Mouse (Mus musculus): ENCODE results near the gene Fam20a. TPM values are rescaled to one million over a fixed set of nuclear protein-coding genes. Genes with fewer than 3 reads are reported as not detected.
A peak's percentile ranks its signal among the peaks of the same experiment; 100 is the strongest.

Fam20a gene
- polyA plus RNA-seq, 1 experiment from 2014 or later: 2.3 TPM

DNA sequence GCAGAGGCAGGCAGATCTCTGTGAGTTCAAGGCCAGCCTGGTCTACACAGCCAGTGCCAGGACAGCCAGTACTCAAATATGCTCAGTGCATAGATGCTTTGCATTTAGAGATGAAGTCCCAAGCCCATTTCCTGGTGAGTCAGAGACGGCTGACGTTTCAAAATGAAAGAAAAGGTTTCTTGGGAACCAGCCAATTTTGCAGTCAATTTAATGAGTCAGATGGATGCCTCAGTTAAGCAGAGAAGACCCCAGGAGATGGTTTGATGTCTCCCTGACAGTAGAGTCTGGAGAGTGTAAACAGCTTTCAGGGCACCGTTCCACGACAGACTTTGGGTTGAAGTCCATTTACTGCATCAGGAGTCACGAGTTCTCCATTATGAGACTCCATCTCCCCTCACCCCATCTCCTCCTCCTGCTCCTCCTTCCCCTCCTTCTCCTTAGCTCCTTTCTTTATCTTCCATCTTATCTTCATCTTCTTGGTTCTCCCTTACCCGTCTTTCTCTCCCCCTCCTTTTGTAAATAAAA, 86.1 kb downstream of the Fam20a start:
- no peaks in the 10 kb centered on the region for H3K36me3 ChIP-seq
- no peaks in the 10 kb centered on the region for H3K4me1 ChIP-seq (replicated peaks)
- H3K27ac ChIP-seq: no peak overlapping the region
- H3K4me3 ChIP-seq (replicated peaks): no peak overlapping the region
- no peaks in the 10 kb centered on the region for H3K9me3 ChIP-seq
- no peak overlapping the region for H3K4me2 ChIP-seq (replicated peaks)
- 37% methylated on average over 6 of the region's 6 CpGs for WGBS
- ATAC-seq: no peak
- H3K27me3 ChIP-seq (replicated peaks): no peaks in the 10 kb centered on the region
- H3K9ac ChIP-seq: no peak overlapping the region

DNA sequence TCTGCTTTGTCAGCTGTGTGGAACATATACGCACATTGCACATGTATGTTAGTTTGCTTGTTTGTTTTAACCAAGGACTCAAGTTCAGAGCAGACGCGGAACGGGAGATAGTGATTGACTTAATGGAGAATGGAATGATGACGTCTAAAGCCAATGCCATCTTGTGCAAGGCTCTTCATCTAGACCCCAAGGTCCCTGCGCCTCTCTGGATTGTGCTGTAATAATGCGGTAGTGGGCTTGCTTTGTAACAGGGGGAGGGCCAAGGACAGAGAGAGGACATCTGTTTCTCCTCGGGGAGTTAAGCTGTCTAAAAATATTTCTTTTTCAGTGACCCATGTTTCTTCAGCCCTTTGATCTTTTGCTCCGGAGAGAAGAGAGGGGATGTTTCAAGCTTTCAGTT, 87.2 kb downstream of the Fam20a start:
- no peak overlapping the region for H3K4me3 ChIP-seq (replicated peaks)
- no peaks in the 10 kb centered on the region for H3K9me3 ChIP-seq
- no peak overlapping the region for H3K27ac ChIP-seq
- H3K4me1 ChIP-seq (replicated peaks): no peaks in the 10 kb centered on the region
- no peaks in the 10 kb centered on the region for H3K27me3 ChIP-seq (replicated peaks)
- no peaks in the 10 kb centered on the region for H3K36me3 ChIP-seq
- H3K4me2 ChIP-seq (replicated peaks): no peak overlapping the region
- 71% methylated on average over 9 of the region's 9 CpGs for WGBS
- ATAC-seq: no peak
- no peak overlapping the region for H3K9ac ChIP-seq

DNA sequence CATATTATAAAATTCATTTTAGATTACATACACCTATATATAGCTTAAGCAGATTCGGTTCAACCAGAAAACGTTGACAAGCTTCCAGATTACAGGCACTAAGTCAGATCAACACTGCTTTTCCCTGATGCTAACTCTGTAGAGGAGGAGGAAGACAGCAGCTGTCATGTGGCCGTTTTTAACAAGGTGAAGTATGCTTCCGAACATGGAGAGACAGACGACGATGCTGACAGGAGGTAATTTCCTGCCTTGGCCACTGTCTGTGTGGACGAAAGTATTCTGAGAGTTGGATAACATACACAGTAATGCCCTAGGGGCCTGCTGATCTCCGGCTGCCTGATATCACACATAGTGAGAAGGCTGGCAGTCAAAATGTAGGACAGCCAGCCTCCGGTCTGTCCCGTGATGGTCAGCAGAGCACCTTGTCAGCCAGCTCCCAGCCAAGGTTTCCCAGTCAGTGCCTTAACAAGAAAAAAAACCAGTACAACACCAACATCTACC, 93.0 kb downstream of the Fam20a start:
- Histone ChIP-seq H3K27ac (no peak overlapping the region), H3K4me3 (replicated peaks) (no peak overlapping the region), H3K36me3 (no peaks in the 10 kb centered on the region), H3K4me2 (replicated peaks) (no peak overlapping the region), H3K27me3 (replicated peaks) (no peaks in the 10 kb centered on the region), H3K9me3 (no peaks in the 10 kb centered on the region), H3K4me1 (replicated peaks) (no peaks in the 10 kb centered on the region), H3K9ac (no peak overlapping the region)
- 53% methylated on average over 10 of the region's 10 CpGs for WGBS
- no peak for ATAC-seq

DNA sequence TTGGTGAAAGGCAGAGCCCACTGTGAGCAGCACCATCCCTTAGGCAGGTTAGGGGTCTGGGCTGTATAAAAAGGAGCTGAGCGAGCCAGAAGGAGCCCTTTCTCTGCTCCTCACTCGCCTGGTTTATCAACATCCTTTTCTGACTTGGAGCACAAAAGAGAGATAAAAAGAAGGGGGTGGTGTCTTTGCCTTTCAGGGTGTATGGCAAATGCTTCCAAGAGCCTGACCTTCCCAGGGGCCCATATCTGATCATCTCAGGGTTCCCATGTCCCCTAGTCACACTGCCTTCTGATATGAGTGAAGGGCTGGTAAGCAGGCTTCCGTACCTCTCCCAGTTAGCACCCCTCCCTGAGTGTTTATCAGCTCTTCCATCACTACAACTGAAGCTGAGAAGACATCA, 94.0 kb downstream of the Fam20a start:
- H3K9ac ChIP-seq: no peak overlapping the region
- 0 out of 2 replicates have a peak, but pooled peaks cover 2% of the 10 kb centered on the region for H3K4me1 ChIP-seq (replicated peaks)
- H3K9me3 ChIP-seq: no peaks in the 10 kb centered on the region
- H3K36me3 ChIP-seq: no peaks in the 10 kb centered on the region
- H3K4me3 ChIP-seq (replicated peaks): no peak overlapping the region
- WGBS: 81% methylated on average over 3 of the region's 3 CpGs
- no peaks in the 10 kb centered on the region for H3K27me3 ChIP-seq (replicated peaks)
- H3K27ac ChIP-seq: no peak overlapping the region
- ATAC-seq: no peak
- H3K4me2 ChIP-seq (replicated peaks): no peak overlapping the region

DNA sequence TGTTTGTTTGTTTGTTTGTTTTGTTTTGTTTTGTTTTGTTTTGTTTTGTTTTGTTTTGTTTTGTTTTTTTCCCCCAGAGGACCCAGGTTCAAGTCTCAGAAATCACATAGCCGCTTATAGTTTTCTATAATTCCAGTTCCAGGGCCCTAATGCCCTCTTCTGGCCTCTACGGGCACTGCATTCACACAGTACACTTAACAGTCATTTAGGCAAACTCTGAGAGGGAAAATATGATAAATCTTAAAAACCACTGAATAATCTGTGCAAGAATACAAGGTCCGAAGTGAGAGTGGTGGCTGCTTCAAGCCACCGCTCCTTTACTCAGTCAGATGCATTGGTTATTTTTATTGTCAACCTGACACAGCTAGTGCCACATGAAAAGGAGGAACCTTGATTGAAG, 94.4 kb downstream of the Fam20a start:
- WGBS: 91% methylated on average over 4 of the region's 4 CpGs
- H3K27ac ChIP-seq: no peak overlapping the region
- no peaks in the 10 kb centered on the region for H3K9me3 ChIP-seq
- H3K36me3 ChIP-seq: no peaks in the 10 kb centered on the region
- H3K27me3 ChIP-seq (replicated peaks): no peaks in the 10 kb centered on the region
- no peak overlapping the region for H3K4me2 ChIP-seq (replicated peaks)
- no peak overlapping the region for H3K9ac ChIP-seq
- H3K4me1 ChIP-seq (replicated peaks): peaks cover 4% of the 10 kb centered on the region; the same call in 1 of the 2 replicates
- ATAC-seq: no peak
- H3K4me3 ChIP-seq (replicated peaks): no peak overlapping the region

DNA sequence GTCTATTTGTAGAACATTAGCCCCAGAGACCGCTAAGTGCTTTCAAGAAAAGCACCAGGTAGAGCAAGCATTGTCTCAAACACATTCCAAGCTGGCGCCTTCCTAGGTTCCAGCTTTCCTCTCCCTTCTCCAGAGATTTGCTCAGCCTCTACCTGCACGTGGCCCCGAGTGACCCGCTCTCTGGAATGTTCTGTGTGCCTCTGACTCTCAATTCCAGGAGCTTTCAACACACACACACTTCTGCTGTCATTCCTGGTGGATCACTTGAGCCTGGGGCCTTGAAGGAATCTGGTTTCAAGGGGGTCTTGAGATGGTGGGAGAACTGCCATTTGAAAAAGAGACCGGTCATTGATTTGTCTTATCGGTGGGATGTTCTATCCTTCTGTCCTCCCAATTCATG, 98.8 kb downstream of the Fam20a start:
- ATAC-seq: no peak
- no peak overlapping the region for H3K4me2 ChIP-seq (replicated peaks)

DNA sequence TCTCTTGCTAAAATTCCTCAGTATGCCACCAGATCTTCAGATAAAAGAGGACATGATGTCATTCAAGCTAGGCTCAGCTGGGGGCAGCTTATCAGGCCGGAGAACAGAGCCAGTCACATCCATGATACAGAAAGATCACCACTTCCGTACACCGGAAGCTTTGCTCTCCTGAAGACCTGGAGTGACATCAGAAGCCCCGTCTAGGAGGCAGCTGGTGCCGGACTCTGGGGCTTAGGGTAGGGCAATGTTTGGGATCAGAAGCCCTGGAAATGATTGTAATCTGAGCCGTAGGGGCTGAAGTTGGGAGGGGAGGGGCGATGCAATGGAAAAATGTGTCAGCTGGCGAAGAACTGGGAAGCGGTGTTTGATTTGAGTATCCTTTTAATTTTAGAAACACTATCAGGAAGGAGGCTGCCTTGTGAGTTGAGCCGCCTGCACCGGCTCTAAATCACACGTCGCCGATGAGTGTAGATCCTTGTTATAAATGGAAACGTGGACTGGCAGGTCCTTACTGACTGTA, 99.5 kb downstream of the Fam20a start:
- Histone ChIP-seq H3K36me3 (no peaks in the 10 kb centered on the region), H3K27ac (no peak overlapping the region), H3K9me3 (no peaks in the 10 kb centered on the region), H3K4me1 (replicated peaks) (peaks cover 7% of the 10 kb centered on the region; the same call in 1 of the 2 replicates), H3K4me2 (replicated peaks) (peak overlapping the region; percentile 52), H3K9ac (peak overlapping the region; percentile 17; the same call in 1 of the 2 replicates), H3K4me3 (replicated peaks) (peak overlapping the region; percentile 18; the same call in 1 of the 2 replicates), H3K27me3 (replicated peaks) (no peaks in the 10 kb centered on the region)
- WGBS: 18% methylated on average over 15 of the region's 15 CpGs
- peak; percentile 50; the same call in 1 of the 2 replicates for ATAC-seq

More for the DNA sequence above, 98.8 kb downstream of the Fam20a start:
- Histone ChIP-seq H3K27me3 (replicated peaks) (no peaks in the 10 kb centered on the region), H3K36me3 (no peaks in the 10 kb centered on the region), H3K27ac (no peak overlapping the region), H3K9me3 (no peaks in the 10 kb centered on the region), H3K4me3 (replicated peaks) (no peak overlapping the region), H3K4me1 (replicated peaks) (peaks cover 7% of the 10 kb centered on the region; the same call in 1 of the 2 replicates), H3K9ac (no peak overlapping the region)
- 81% methylated on average over 7 of the region's 7 CpGs for WGBS

DNA sequence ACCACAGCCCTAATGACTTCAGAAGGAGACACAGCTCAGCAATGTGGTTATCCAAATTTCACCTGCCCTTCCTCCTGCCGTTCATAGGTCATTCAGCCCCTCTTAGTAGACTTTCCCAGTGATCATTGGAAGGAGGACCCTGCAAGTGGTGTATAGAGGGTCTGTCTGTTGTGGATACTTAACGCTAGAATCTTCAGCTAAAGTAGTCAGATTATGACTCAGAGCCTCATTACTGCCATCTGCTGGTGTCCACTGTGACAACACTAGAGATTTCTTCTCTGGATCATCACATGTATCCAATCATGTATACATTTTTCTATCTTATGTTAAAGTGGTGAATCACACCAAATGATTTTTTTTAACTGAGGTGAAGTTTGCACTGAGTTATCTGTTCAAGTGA, 100.9 kb downstream of the Fam20a start:
- Histone ChIP-seq H3K4me1 (replicated peaks) (peaks cover 7% of the 10 kb centered on the region; the same call in 1 of the 2 replicates), H3K4me2 (replicated peaks) (no peak overlapping the region), H3K9me3 (no peaks in the 10 kb centered on the region), H3K36me3 (no peaks in the 10 kb centered on the region), H3K9ac (no peak overlapping the region), H3K27ac (no peak overlapping the region), H3K4me3 (replicated peaks) (no peak overlapping the region), H3K27me3 (replicated peaks) (no peaks in the 10 kb centered on the region)
- ATAC-seq: no peak
- WGBS: 18% methylated on average over 2 of the region's 2 CpGs

DNA sequence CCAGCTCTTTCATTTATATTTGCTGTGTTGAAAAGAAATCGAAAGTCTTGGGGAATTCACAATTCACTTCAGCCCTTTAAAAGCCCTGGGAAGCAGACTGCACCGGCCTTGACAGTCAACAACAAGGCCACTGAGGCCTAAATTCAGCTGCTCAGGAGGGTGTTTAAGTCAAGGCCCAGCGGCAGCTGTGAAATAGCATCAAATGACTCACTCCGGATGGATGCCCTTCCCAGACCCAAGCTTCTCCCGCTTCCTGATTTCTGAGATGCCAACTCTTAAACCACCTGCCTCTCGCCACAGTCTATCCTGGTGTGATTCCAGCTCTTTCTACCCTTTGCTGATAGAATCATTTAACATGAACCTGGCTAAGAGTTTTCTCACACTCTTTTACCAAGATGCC, 101.7 kb downstream of the Fam20a start:
- 84% methylated on average over 6 of the region's 6 CpGs for WGBS
- Histone ChIP-seq H3K27ac (no peak overlapping the region), H3K4me1 (replicated peaks) (peaks cover 7% of the 10 kb centered on the region; the same call in 1 of the 2 replicates), H3K27me3 (replicated peaks) (no peaks in the 10 kb centered on the region), H3K9me3 (no peaks in the 10 kb centered on the region), H3K4me3 (replicated peaks) (no peak overlapping the region), H3K9ac (no peak overlapping the region), H3K4me2 (replicated peaks) (no peak overlapping the region), H3K36me3 (no peaks in the 10 kb centered on the region)
- no peak for ATAC-seq

Other genes with a start within 250 kb of the Fam20a start
- gene Arsg, start 248.9 kb downstream of the Fam20a start, polyA plus RNA-seq (2015; fragmentation: Nextera tagmentation; extraction: Ambion mirVana): 3.3 and 3.6 TPM in 2 replicates
- gene Slc16a6, start 248.7 kb downstream of the Fam20a start, polyA plus RNA-seq (2015; fragmentation: Nextera tagmentation; extraction: Ambion mirVana): 15.4 and 16.6 TPM in 2 replicates
- 27.4 and 30.4 TPM in 2 replicates for gene Wipi1, start 110.3 kb downstream of the Fam20a start, polyA plus RNA-seq (2015; fragmentation: Nextera tagmentation; extraction: Ambion mirVana)
- gene Prkar1a, start 72.9 kb downstream of the Fam20a start, polyA plus RNA-seq (2015; fragmentation: Nextera tagmentation; extraction: Ambion mirVana): 270 and 286 TPM in 2 replicates
- gene 1700012B07Rik, start 105.8 kb upstream of the Fam20a start, polyA plus RNA-seq (2015; fragmentation: Nextera tagmentation; extraction: Ambion mirVana): not detected in 2 replicates